Mouse (Mus musculus) liver, postnatal 0 days (tissue): ENCODE measurements around the gene Fkbp1b.

Experiments
- CTCF ChIP-seq: sonication (generic); IDR thresholded peaks from 2 replicates; pipeline ENCODE4 v1.5.1; 2016; ENCODE audit warnings: antibody characterized with exemption, low read depth
- EP300 ChIP-seq: IDR thresholded peaks from 2 replicates; pipeline ENCODE4 v1.6.1; 2016; ENCODE audit warnings: antibody characterized with exemption, low read depth, mild to moderate bottlenecking

- TF ChIP-seq CTCF (no peak), EP300 (no peak)
Measured at GRCm38 (mm10) chr12:4864338-4864690, 22.9 kb upstream of the Fkbp1b start.
